Mouse (Mus musculus) testis, adult 2 months (tissue): ENCODE measurements around the gene Dcaf15. TPM values are rescaled to one million over a fixed set of nuclear protein-coding genes. Genes with fewer than 3 reads are reported as not detected.

ENCODE experiments used
- H3K27ac ChIP-seq: fragments of 200-500 bp; 2 replicates; pipeline ENCODE4 v1.5.1; 2012; ENCODE audit warnings: low read depth, low read length; ENCODE audit not compliant: control insufficient read depth, insufficient read depth
- H3K27me3 ChIP-seq: fragments of 200-500 bp; 2 replicates; pipeline ENCODE4 v1.6.1; 2012; ENCODE audit warnings: mild to moderate bottlenecking, low read length, moderate library complexity; ENCODE audit not compliant: control insufficient read depth, insufficient read depth
- H3K36me3 ChIP-seq: fragments of 200-500 bp; 2 replicates; pipeline ENCODE4 v1.6.1; 2012; ENCODE audit warnings: mild to moderate bottlenecking, low read length; ENCODE audit not compliant: control insufficient read depth, insufficient read depth
- H3K4me1 ChIP-seq: fragments of 200-500 bp; 2 replicates; pipeline ENCODE4 v1.6.1; 2012; ENCODE audit warnings: low read length; ENCODE audit not compliant: control insufficient read depth, insufficient read depth
- H3K4me3 ChIP-seq: fragments of 200-500 bp; 2 replicates; pipeline ENCODE4 v1.5.1; 2012; ENCODE audit warnings: low read depth, mild to moderate bottlenecking, low read length, moderate library complexity, mixed read lengths; ENCODE audit not compliant: control insufficient read depth
- CTCF ChIP-seq: fragments of 200-500 bp; IDR thresholded peaks from 2 replicates; pipeline ENCODE4 v1.5.1; 2012; ENCODE audit warnings: low read depth, mild to moderate bottlenecking, inconsistent platforms, low read length, moderate library complexity; ENCODE audit not compliant: control insufficient read depth, insufficient read depth, insufficient replicate concordance
- POLR2A ChIP-seq: fragments of 200-500 bp; IDR thresholded peaks from 2 replicates; pipeline ENCODE4 v1.6.1; 2012; ENCODE audit warnings: low read depth, mild to moderate bottlenecking, inconsistent platforms, low read length, moderate library complexity; ENCODE audit not compliant: control insufficient read depth
- polyA plus RNA-seq: library from polyadenylated mRNA; depleted of rRNA; stranded (reverse); fragments of >200 nt; gene quantifications from 2 replicates; pipeline ENCODE4 v1.2.3, GENCODE M21; 2012

The Dcaf15 gene
- polyA plus RNA-seq, 1 experiment: 216 TPM

DNA sequence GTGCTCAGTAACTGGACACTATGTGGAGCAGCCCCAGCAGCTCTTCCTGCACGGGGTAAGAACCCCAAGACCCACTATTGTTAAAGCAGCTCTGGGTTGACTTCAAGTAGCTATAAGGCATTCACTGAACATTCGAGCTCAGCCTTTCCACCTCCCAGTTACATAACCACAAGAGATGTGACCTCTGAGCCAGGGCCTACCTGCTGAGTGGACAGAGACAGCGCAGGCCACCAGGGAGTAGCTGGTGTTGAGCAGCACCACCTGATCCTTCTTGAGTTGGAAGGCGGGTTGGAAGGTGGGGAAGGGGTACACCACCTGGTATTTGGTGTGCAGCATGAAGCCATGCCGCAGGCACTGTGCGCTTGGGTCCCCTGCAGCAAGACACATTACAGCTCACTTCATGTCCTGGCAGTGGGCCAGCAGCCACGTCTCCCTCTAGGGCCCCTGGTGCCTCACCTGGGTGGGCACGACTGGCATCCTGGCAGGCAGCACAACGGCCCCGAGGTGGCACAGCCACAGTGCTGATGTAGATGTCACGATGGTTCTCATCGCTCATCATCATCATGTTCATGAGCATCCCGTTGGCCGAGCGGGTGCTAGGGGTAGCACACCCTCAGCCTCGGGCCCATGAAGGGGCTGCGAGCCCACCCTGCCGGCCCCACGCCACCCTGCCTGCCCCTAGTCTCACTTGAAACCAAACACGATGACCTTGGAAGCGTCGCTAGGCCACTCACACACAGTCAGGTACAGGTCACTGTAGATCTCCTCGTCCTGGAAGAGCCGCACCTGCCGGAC is 2.9 kb downstream of the Dcaf15 start:
- Histone ChIP-seq H3K27me3 (no peaks in the 10 kb centered on the region), H3K4me1 (peaks cover 16% of the 10 kb centered on the region), H3K4me3 (no peak overlapping the region), H3K27ac (no peak overlapping the region), H3K36me3 (no peaks in the 10 kb centered on the region; the same call in none of the 2 replicates)
- no peak for TF ChIP-seq CTCF

DNA sequence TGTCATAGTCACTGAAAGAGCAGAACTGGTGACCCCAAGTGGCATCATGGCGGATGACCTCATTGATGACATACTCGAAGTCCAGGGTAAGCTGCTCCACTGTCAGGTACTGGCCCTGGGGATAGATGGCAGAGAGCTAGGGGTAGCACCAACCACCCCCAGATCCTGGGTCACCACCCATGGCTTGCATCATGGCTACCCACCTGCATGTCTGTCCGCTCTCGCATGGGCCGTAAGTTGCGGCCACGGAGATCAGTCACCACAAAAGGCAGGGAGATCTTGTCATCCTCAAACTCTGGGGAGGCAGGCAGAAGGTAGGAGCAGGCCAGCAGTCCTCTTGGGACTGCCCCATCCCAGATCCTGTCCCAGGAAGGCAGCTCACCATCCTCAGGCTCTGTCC is 6.2 kb downstream of the Dcaf15 start:
- Histone ChIP-seq H3K4me3 (no peak overlapping the region), H3K27ac (no peak overlapping the region), H3K4me1 (peaks cover 6% of the 10 kb centered on the region; the same call in 1 of the 2 replicates), H3K27me3 (no peaks in the 10 kb centered on the region), H3K36me3 (no peaks in the 10 kb centered on the region; the same call in none of the 2 replicates)
- TF ChIP-seq CTCF (no peak), POLR2A (no peak)

DNA sequence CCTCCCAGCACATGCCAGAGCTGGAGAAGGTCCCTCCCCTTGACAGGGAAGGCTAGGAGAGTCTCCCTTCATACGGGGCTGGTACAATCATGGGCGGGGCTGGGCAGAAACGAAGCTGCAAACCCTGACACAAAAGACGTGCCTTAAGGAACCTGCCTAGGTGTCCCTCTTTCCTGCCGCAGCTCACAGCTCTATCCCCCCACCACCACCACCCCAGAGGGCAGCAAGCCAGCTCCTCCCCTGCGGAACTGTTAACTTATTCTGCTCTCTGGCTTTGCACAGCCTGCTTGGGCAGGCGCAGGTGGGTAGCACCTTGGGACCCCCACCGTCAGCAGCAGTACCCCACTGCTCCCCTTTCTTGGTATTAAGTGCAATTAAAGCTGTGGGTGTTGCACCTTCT is 8.5 kb downstream of the Dcaf15 start:
- no peaks in the 10 kb centered on the region; the same call in 1 of the 2 replicates for H3K4me1 ChIP-seq
- no peaks in the 10 kb centered on the region; the same call in none of the 2 replicates for H3K36me3 ChIP-seq
- no peaks in the 10 kb centered on the region for H3K27me3 ChIP-seq
- no peak overlapping the region for H3K27ac ChIP-seq
- H3K4me3 ChIP-seq: no peak overlapping the region
- no peak for TF ChIP-seq POLR2A
- no peak for TF ChIP-seq CTCF

DNA sequence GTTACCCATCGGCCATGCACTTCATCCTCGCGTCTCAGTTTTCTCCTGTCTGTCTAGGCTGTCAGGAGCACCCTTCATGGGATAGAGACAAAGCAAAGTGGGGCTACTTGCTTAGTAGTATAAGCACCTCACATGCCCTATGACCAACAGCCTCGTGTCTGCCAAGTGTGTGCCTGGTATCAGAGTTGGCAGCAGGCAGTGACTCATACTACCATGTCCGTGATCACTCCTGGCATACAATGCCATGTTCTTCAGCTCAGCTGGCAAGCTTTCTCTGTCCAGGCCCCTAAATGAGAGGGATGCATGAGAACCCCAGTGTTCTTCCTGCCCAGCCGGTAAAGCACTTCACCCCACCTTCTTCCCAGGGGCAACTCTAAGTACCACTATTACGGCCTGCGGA is 14.0 kb downstream of the Dcaf15 start:
- H3K4me3 ChIP-seq: no peak overlapping the region
- no peak overlapping the region for H3K27ac ChIP-seq
- H3K36me3 ChIP-seq: no peaks in the 10 kb centered on the region
- H3K27me3 ChIP-seq: no peaks in the 10 kb centered on the region
- TF ChIP-seq POLR2A (no peak), CTCF (no peak)
- H3K4me1 ChIP-seq: no peaks in the 10 kb centered on the region; the same call in 1 of the 2 replicates

DNA sequence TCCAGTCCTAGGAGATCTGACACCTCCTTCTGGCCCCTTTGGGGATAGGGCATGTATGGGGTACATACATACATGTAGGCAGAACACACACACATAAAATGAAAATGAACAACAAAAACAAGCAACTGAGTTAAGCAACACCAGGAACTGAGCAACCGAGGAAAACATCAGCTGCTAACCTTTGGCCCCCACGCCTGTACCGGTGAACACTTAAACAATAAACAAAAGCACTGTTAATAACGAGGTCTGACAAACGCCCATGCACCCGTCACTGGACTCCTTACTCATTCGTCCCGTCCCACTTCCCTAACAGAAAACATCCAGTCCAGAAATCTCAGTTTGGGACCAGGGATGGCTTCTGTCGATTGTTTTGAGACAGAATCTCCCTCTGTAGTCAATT is 15.3 kb downstream of the Dcaf15 start:
- H3K27me3 ChIP-seq: no peaks in the 10 kb centered on the region
- H3K36me3 ChIP-seq: no peaks in the 10 kb centered on the region
- no peak overlapping the region for H3K27ac ChIP-seq
- TF ChIP-seq POLR2A (no peak), CTCF (no peak)
- peaks cover 4% of the 10 kb centered on the region for H3K4me1 ChIP-seq
- H3K4me3 ChIP-seq: no peak overlapping the region

DNA sequence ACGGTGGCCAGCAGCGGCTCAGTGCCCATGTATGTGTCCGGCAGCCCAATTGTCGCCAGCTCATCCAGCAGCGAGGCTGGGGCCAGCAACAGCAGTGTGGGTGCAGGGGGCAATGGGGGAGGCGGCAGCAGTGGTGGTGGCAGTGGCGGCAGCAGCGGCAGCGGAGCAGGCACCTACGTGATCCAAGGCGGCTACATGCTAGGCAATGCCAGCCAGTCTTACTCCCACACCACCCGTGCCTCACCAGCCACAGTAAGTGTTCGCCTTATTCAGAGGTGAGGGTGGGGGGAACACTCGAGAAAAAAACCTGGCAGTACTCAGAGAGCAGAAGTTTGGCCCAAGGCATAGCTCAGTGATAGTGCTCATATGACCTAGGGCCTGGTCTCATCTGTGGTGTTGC is 16.7 kb downstream of the Dcaf15 start:
- no peak overlapping the region for H3K4me3 ChIP-seq
- no peaks in the 10 kb centered on the region for H3K27me3 ChIP-seq
- H3K4me1 ChIP-seq: peaks cover 6% of the 10 kb centered on the region
- no peak overlapping the region for H3K27ac ChIP-seq
- H3K36me3 ChIP-seq: no peaks in the 10 kb centered on the region
- TF ChIP-seq POLR2A: no peak
- TF ChIP-seq CTCF: no peak

DNA sequence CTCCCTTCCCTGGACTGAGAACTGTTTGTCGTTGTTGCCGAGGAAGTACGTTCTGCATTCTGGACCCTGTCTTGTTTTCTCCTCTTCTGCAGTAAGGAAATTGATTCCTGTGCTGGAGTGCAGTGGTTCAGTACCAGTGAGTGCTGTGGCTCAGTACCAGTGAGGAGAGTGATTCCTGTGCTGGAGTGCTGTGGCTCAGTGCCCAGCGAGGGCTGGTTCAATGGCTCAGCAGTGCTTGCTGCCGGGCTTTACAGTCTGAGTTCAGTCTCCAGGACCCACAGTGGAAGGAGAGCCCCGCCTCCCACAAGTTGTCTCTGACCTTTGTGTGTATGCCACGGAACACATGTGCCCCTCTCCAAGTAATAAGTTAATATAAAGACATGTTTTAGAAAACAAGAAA is 17.4 kb downstream of the Dcaf15 start:
- Histone ChIP-seq H3K36me3 (no peaks in the 10 kb centered on the region), H3K27me3 (no peaks in the 10 kb centered on the region), H3K27ac (no peak overlapping the region)

More for the DNA sequence above, 17.4 kb downstream of the Dcaf15 start:
- Histone ChIP-seq H3K4me1 (peaks cover 6% of the 10 kb centered on the region), H3K4me3 (no peak overlapping the region)
- TF ChIP-seq POLR2A: no peak
- no peak for TF ChIP-seq CTCF
